Mouse (Mus musculus) liver, embryonic 16.5 days (tissue): ENCODE results near the gene Pdhb. TPM values are rescaled to one million over a fixed set of nuclear protein-coding genes. Genes with fewer than 3 reads are reported as not detected.
A peak's percentile ranks its signal among the peaks of the same experiment; 100 is the strongest.

Source experiments
- ATAC-seq: fragments of 200-750 bp; cut with Nextera tagmentation; 2 replicates; pipeline ENCODE4 v1.8.0; 2017; ENCODE audit warnings: low read depth, mild to moderate bottlenecking, moderate number of reproducible peaks, moderate library complexity
- H3K27ac ChIP-seq: fragments of 300-500 bp; sonication (generic); 2 replicates; pipeline ENCODE4 v1.5.1; 2014; ENCODE audit warnings: mild to moderate bottlenecking, low read length
- H3K27me3 ChIP-seq: fragments of 300-500 bp; sonication (generic); 2 replicates; pipeline ENCODE4 v1.6.1; 2014; ENCODE audit warnings: low read depth, low read length, mixed read lengths; ENCODE audit not compliant: control insufficient read depth, insufficient read depth
- H3K36me3 ChIP-seq: fragments of 300-500 bp; sonication (generic); 2 replicates; pipeline ENCODE4 v1.6.1; 2014; ENCODE audit warnings: mild to moderate bottlenecking; ENCODE audit not compliant: control insufficient read depth, insufficient read depth
- H3K4me1 ChIP-seq: fragments of 300-500 bp; sonication (generic); 2 replicates; pipeline ENCODE4 v1.6.1; 2014; ENCODE audit warnings: low read depth, low read length, mixed read lengths; ENCODE audit not compliant: control insufficient read depth
- H3K4me2 ChIP-seq: fragments of 300-500 bp; sonication (generic); 2 replicates; pipeline ENCODE4 v1.6.1; 2014; ENCODE audit warnings: low read depth, low read length, mixed read lengths
- H3K4me3 ChIP-seq: fragments of 300-500 bp; sonication (generic); 2 replicates; pipeline ENCODE4 v1.5.1; 2014; ENCODE audit warnings: low read depth, mild to moderate bottlenecking, low read length
- H3K9ac ChIP-seq: fragments of 300-500 bp; sonication (generic); 2 replicates; pipeline ENCODE4 v1.6.1; 2014; ENCODE audit warnings: low read depth, low read length
- H3K9me3 ChIP-seq: fragments of 300-500 bp; sonication (generic); replicated peaks from 2 replicates; pipeline ENCODE4 v1.6.1; 2016; ENCODE audit warnings: low read length; ENCODE audit not compliant: control insufficient read depth
- WGBS: fragments of 180-500 bp; shearing (Covaris S2); extraction: QIAGEN DNeasy Blood & Tissue Kit; methylation state at CpG from one replicate; pipeline ENCODE4 v1.1.7; 2014; ENCODE audit not compliant: insufficient replicate concordance; 5-methylcytosine and 5-hydroxymethylcytosine counted together
- polyA plus RNA-seq: library from polyadenylated mRNA; unstranded; fragments of >200 nt; fragmentation: Nextera tagmentation; extraction: Ambion mirVana; gene quantifications from 2 replicates; pipeline ENCODE4 v1.2.1, GENCODE M21; 2015

Pdhb gene
- polyA plus RNA-seq, 1 experiment from 2014 or later: 103 TPM

GRCm38 (mm10) chr14:8154072-8154471 is 18.8 kb downstream of the Pdhb start:
- H3K4me1 ChIP-seq: no peaks in the 10 kb centered on the region
- no peaks in the 10 kb centered on the region for H3K27me3 ChIP-seq
- no peak overlapping the region for H3K4me2 ChIP-seq
- H3K4me3 ChIP-seq: no peak overlapping the region
- no peak overlapping the region for H3K9ac ChIP-seq
- no peak overlapping the region for H3K27ac ChIP-seq
- 45% methylated on average over 3 of the region's 3 CpGs for WGBS
- no peak for ATAC-seq
- H3K36me3 ChIP-seq: peaks cover 7% of the 10 kb centered on the region
- H3K9me3 ChIP-seq: no peaks in the 10 kb centered on the region

- WGBS: 90% methylated on average over 5 of the region's 5 CpGs
- H3K27ac ChIP-seq: no peak overlapping the region
- ATAC-seq: no peak
- no peak overlapping the region for H3K9ac ChIP-seq
- H3K4me3 ChIP-seq: no peak overlapping the region
- H3K4me1 ChIP-seq: no peaks in the 10 kb centered on the region
- no peaks in the 10 kb centered on the region for H3K27me3 ChIP-seq
- H3K9me3 ChIP-seq: no peaks in the 10 kb centered on the region
- no peak overlapping the region for H3K4me2 ChIP-seq
- H3K36me3 ChIP-seq: peaks cover 7% of the 10 kb centered on the region
Measured at GRCm38 (mm10) chr14:8151757-8152156, 21.1 kb downstream of the Pdhb start.

- Histone ChIP-seq H3K27me3 (no peaks in the 10 kb centered on the region), H3K9me3 (no peaks in the 10 kb centered on the region), H3K27ac (no peak overlapping the region), H3K4me2 (no peak overlapping the region), H3K4me3 (no peak overlapping the region), H3K36me3 (peaks cover 7% of the 10 kb centered on the region), H3K9ac (no peak overlapping the region), H3K4me1 (no peaks in the 10 kb centered on the region)
- no peak for ATAC-seq
- 82% methylated on average over 8 of the region's 8 CpGs for WGBS
Measured at GRCm38 (mm10) chr14:8148842-8149241, 24.0 kb downstream of the Pdhb start.

- Histone ChIP-seq H3K9ac (no peak overlapping the region), H3K36me3 (peaks cover 7% of the 10 kb centered on the region), H3K4me2 (no peak overlapping the region), H3K27me3 (no peaks in the 10 kb centered on the region), H3K9me3 (no peaks in the 10 kb centered on the region), H3K27ac (no peak overlapping the region), H3K4me3 (no peak overlapping the region), H3K4me1 (no peaks in the 10 kb centered on the region)
- ATAC-seq: no peak
- 66% methylated on average over 11 of the region's 11 CpGs for WGBS
Measured at GRCm38 (mm10) chr14:8146611-8147223, 26.1 kb downstream of the Pdhb start.

GRCm38 (mm10) chr14:8145594-8146558 is 26.9 kb downstream of the Pdhb start:
- H3K27me3 ChIP-seq: no peaks in the 10 kb centered on the region
- H3K36me3 ChIP-seq: peaks cover under 1% of the 10 kb centered on the region
- no peak overlapping the region for H3K27ac ChIP-seq
- no peak overlapping the region for H3K4me3 ChIP-seq
- no peaks in the 10 kb centered on the region for H3K4me1 ChIP-seq
- no peak for ATAC-seq
- 76% methylated on average over 13 of the region's 13 CpGs for WGBS
- no peak overlapping the region for H3K4me2 ChIP-seq
- no peaks in the 10 kb centered on the region for H3K9me3 ChIP-seq
- no peak overlapping the region for H3K9ac ChIP-seq

- Histone ChIP-seq H3K27me3 (no peaks in the 10 kb centered on the region), H3K4me3 (no peak overlapping the region), H3K4me1 (no peaks in the 10 kb centered on the region), H3K36me3 (peaks cover 2% of the 10 kb centered on the region; the same call in 1 of the 2 replicates), H3K4me2 (no peak overlapping the region), H3K9ac (no peak overlapping the region), H3K9me3 (no peaks in the 10 kb centered on the region), H3K27ac (no peak overlapping the region)
- 61% methylated on average over 2 of the region's 2 CpGs for WGBS
- no peak for ATAC-seq
Measured at GRCm38 (mm10) chr14:8141131-8141530, 31.7 kb downstream of the Pdhb start.

- H3K9me3 ChIP-seq: no peaks in the 10 kb centered on the region
- H3K4me2 ChIP-seq: no peak overlapping the region
- WGBS: 72% methylated on average over 23 of the region's 23 CpGs
- H3K4me1 ChIP-seq: no peaks in the 10 kb centered on the region
- ATAC-seq: no peak
- H3K4me3 ChIP-seq: no peak overlapping the region
- peaks cover 2% of the 10 kb centered on the region; the same call in 1 of the 2 replicates for H3K36me3 ChIP-seq
- H3K27me3 ChIP-seq: no peaks in the 10 kb centered on the region
- no peak overlapping the region for H3K9ac ChIP-seq
- H3K27ac ChIP-seq: no peak overlapping the region
Measured at GRCm38 (mm10) chr14:8139724-8140710, 32.8 kb downstream of the Pdhb start.

- H3K9ac ChIP-seq: no peak overlapping the region
- no peaks in the 10 kb centered on the region for H3K27me3 ChIP-seq
- H3K27ac ChIP-seq: no peak overlapping the region
- H3K9me3 ChIP-seq: no peaks in the 10 kb centered on the region
- ATAC-seq: peak; percentile 24; the same call in 1 of the 2 replicates
- H3K4me1 ChIP-seq: no peaks in the 10 kb centered on the region
- H3K4me2 ChIP-seq: no peak overlapping the region
- H3K4me3 ChIP-seq: no peak overlapping the region
- 73% methylated on average over 3 of the region's 3 CpGs for WGBS
- peaks cover 2% of the 10 kb centered on the region; the same call in 1 of the 2 replicates for H3K36me3 ChIP-seq
Measured at GRCm38 (mm10) chr14:8135130-8135529, 37.7 kb downstream of the Pdhb start.
